Mouse (Mus musculus) G1E-ER4 (cell line): ENCODE measurements around the gene Pate4. TPM values are rescaled to one million over a fixed set of nuclear protein-coding genes. Genes with fewer than 3 reads are reported as not detected.

Source experiments
- GATA1 ChIP-seq: IDR thresholded peaks from one replicate; pipeline ENCODE4 v1.8.0; 2012; ENCODE audit warnings: low read length, inconsistent platforms
- polyA plus RNA-seq: library from polyadenylated mRNA; stranded (reverse); fragments of >175 nt; gene quantifications from 2 replicates; pipeline ENCODE4 v1.2.3, GENCODE M21; 2012

Gene Pate4
- polyA plus RNA-seq: not detected in 2 replicates

DNA sequence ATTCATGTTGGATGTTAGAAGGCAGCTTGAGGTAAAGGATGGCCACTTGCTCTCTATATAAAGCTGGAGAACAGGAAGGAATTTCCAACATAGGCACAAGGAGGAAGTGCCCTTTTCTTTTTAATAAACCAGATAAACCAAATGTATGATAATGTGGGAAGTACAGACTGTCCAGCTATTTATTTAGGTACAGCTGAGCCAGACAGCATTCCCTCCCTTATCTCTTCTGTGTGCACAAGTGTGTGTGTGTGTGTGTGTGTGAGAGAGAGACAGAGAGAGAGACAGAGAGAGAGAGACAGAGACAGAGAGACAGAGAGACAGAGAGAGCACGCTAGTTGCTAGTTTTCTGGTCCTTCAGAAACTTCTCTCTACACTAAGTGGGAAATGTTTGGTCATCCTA is at the start of gene Pate4:
Pate4 (minus strand) TSS at position 101 of the 400 bp plus-strand sequence.
- TF ChIP-seq GATA1: no peak

DNA sequence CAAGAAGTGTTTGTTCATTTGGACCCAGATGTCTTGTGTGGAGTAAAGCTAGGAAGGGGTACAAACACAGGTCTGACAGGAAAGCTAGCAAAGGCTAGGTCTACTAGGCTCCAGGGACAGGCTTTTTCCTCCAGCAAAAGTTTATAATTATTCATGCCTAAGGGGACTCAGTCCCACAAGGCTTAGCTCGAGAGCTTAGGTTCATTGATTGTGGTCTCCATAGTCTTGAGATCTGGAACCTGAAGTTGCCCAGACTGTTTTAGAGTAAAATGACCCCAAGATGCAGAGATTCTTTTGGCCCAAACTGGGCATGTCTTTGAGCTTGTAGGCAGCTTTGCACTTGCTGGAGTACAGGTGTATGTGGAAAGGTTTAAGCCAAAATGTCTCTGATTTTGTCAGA is 36.4 kb upstream of the Pate4 start, which contains the start of gene Pate3:
Pate3 (minus strand) TSS at position 101 of the 400 bp plus-strand sequence.
- TF ChIP-seq GATA1: no peak

DNA sequence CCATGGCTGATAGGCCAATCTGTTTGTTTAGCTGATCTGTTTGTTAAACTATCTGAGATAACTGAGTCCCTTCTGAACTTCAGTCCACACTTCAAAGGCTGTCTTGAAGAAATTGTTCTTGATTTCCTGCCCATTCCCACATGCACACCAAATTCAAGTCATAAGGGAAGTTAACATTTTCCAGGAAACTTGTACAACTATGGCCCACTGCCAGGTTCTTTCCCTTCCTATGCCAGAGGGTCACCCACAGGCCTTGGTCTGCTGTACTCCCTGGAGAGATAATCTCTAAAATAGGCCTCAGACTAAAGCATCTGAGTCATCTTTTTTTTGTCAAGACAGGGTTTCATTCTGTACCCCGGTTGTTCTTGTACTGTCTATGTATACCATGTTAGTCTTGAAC is 21.2 kb upstream of the Pate4 start:
- no peak for TF ChIP-seq GATA1

DNA sequence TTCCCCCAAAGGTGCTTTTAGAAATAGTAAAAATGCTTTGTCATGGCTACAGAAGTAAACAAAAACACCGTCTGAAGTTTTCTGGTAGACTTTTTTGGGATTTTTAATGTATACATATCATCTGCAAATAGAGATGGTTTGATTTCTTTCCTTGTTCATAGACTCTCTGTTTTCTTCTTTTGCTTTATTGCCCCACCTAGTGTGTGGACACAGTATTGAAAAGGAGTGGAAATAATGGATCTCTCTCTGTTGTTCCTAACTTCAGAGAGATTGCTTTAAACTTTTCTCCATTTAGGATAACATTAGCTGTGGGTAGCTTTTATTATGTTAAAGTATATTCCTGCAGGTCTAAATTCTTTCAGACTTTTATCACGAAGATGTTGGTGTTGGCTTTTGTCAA is 2.3 kb upstream of the Pate4 start:
- no peak for TF ChIP-seq GATA1

DNA sequence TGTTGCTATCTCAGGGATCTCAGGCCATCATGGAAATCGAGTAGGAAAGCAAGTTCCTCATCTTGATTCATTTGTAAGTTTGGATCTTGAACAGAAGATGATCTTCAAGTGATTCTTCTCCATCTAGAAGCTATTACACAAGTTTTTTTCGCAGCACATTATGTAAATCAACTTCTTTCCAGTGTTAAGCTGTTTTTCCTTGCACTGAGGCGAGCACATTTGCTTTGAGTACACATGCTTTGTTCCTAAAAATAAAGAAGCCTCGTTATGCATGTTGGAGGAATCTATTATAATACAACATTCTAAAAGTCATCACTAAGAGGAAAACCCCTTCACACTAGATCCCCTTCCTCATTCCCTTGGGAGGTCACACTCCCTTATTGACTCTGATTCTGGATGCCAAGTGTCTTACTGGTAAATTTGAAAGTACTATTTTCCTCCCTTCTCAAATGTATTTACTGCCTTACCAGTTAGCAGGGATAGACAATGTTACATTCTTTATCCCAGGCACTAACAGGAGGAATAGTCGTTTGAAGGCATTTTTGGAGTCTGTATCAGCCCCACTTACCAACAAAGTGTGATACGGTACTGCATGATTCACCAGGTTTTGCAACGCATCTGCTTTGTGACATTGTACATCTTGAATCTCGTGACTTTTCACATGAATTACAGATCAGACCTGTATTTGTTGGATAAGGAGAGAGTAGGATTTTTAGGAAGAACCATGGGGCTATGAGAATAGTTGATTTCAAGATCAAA is 3.9 kb downstream of the Pate4 start:
- TF ChIP-seq GATA1: no peak

DNA sequence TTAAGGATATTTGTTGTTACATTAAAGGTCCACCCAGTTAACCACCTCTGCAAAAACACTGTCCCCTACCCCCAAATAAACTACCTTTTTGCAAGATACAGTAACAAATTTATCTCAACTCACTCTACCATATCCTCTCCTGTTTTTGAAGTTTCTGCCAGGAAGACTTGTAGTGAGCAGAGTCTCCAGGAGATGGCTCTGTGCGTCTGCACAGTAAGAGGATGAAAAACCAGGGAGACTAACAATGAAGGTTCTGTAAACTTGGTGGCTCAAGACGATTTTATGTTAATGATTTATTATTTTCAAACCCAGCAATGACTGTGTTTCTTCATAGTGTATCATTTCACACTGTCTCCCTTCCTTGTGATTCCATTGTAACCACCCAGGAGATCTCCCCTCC is 18.8 kb downstream of the Pate4 start:
- TF ChIP-seq GATA1: no peak

DNA sequence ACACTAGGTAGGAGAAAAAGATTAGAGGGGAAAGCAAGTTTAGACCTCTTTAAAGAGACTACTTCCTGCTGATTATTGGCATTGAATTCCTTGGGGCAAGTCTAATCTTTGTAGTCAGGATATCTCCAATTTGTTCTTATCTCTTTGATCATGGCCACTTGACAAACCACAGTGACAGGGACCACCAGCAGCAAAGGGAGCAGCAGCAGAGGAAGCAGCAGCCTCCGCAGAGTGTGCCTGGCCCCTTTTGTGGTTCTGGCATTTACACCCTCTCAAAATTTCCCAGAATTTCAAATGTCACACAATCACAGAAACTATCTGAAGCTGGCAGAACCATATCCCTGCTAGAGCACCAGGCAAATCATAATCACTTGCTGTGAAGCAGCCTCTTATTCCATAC is 24.1 kb downstream of the Pate4 start:
- no peak for TF ChIP-seq GATA1

DNA sequence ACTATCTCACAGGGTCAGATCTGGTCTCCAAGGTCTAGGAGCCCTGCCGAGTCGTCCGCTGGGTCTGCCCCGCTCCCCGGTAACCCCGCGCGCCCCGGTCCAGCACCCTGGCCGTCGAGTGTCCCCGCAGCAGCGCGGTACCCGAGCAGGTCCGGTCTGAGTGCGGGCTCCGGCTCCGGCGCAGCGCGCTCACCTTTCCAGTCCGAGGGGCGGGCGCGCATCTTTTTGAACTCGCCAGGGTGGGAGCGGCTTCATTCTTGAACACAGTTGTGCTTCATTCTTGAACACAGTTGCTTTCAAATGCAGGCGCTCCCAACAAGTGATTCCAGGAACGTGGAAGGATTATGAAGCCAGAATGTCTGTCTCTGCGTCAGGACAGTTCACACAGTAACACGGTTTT is 37.3 kb downstream of the Pate4 start:
- no peak for TF ChIP-seq GATA1

DNA sequence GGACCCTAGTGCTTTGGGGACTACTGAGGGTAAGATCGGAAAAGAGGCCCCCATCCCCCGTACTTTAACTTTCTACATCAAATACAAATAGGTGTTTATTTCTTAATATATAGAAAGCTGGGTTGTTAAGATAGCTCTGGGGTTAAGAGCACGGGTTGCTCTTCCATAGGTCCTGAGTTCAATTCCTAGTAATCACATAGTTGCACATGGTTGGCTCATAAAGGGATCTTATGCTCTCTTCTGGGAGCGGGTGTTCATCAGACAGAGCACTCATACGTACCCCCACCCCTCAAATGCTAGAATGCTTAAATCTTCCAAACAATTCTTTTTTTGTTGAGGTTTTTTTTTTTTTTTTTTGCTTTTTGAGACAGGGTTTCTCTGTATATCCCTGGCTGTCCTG is 41.1 kb downstream of the Pate4 start:
- no peak for TF ChIP-seq GATA1

DNA sequence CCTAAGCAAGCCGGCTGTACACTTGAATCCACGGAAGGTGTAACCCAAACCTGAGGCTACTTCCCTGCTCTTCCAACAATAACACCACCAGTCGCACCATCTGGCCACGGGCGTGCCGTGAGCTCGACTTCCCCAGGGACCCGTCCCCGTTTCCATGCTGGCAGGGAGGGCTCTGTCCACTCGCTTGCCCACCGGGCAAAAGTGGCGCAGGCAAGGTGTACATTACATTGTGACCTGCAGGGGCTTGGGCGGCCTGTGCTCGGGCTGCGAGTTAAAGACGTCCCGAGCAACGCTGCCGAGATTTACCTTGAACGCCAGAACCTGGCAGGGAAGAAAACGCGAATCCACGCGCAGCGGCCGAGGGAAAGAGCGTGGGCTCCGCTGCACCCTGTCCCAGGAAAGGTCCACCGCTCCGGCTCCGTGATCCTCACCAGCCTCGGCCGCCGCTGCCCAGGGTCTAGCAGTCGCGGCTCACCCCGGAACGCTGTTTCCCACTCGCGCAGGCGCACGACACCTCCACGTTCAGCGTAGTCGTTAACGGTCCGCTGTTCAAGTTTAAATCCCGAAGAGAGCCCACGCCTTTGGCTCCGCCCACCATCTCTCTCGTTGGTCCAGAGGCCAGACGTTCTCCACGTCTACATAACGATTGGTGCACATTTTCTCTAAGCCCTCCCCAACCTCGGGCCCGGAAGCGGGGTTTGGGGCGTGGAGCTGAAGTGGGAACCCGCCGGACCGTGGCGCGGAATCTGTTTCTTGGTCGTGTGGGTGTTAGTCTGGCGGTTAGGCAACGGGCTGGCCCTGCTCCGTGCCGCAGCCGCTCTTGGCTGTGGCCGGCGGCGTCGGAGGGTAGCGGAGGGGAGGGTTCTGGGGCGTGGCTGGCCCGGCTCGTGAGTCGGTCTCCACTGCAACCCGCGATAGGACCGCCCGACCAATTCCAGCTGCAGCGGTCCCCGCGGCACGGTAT is 41.9 kb downstream of the Pate4 start, which contains the start of the genes Pate2 and Hyls1:
Pate2 (plus strand) TSS at position 714 of the 964 bp plus-strand sequence.
Hyls1 (minus strand) TSS at position 828 of the 964 bp plus-strand sequence.
- TF ChIP-seq GATA1: no peak

DNA sequence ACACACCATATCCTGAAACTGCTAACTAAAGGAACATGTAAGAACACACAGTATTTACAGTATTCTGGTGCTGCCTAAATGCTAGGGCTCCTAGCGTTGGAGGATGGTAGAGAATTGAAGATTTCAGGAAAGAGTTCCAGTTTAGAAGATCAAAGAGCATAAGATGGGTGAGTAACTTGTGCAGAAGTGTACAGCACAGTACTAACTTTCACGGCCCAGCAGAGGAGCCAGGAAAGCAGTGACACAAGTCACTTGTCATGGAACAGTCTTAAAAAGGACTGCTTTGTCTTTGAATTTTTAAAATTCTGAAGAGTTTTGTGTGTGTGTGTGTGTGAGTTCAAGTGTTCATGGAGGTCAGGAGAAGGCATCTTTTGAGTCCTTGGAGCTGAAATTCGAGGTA is 43.7 kb downstream of the Pate4 start:
- TF ChIP-seq GATA1: no peak

DNA sequence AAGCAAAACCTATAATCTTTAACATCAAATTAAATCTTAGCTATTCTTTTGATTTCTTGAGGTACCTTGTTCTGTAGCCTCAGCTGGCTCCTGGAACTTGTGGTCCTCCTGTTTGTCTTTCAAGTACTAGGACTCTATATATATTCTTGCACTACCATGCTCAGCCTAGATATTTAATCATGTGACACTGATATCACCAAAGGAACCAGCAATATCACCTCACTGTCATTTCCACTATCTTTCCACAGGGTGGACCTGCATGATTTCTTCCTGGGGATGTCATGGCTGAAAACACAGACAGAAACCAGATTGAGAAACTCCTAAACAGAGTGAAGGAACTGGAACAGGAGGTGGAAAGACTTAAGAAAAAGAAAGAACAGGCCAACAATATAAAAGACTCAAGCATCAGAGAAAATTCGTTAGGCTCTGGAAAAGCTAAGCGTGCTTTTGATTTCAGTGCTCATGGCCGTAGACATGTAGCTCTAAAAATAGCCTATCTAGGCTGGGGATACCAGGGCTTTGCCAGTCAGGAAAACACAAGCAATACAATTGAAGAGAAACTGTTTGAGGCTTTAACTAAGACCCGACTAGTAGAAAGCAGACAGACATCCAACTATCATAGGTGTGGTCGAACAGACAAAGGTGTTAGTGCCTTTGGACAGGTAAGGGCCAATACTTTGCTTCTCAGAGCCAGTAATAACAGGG is 47.1 kb downstream of the Pate4 start:
- TF ChIP-seq GATA1: no peak

DNA sequence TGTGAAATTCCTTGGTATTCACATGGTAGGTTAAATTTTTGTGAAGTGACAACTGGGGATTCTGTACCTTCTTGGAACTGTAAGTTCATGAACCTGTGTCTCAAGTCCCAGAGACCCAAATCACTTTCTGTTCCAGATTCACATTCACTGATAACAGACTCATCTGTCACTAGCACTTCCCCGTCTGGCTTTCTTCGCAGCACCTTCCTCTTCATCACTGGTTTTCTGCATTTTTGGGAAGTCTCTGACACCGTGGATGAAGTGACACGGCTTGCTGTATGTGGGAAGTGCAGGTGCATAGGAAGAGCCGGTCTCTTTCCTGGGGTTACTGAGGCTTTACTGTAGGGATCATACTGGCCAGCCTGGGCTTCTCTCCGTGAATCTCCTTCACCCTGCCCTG is 50.2 kb downstream of the Pate4 start:
- no peak for TF ChIP-seq GATA1

DNA sequence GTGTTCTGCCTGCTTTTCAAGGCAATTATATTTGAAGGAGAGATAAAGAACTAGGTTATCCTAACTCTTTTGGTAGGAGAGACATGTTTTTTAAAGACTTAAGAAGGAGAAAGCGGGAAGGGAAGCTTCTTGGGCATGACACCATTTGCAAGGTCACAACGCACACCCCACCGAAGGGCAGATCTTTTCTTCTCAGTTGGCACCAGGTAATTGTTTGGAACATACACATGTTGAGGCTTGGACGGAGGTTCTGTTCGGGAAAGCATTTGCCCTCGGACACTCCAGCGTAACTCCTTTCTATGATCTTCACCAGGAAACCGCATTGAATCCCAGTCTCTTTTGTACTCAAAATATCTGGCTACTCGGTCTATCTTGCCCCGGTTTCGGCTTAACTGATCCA is 50.7 kb downstream of the Pate4 start:
- TF ChIP-seq GATA1: no peak

DNA sequence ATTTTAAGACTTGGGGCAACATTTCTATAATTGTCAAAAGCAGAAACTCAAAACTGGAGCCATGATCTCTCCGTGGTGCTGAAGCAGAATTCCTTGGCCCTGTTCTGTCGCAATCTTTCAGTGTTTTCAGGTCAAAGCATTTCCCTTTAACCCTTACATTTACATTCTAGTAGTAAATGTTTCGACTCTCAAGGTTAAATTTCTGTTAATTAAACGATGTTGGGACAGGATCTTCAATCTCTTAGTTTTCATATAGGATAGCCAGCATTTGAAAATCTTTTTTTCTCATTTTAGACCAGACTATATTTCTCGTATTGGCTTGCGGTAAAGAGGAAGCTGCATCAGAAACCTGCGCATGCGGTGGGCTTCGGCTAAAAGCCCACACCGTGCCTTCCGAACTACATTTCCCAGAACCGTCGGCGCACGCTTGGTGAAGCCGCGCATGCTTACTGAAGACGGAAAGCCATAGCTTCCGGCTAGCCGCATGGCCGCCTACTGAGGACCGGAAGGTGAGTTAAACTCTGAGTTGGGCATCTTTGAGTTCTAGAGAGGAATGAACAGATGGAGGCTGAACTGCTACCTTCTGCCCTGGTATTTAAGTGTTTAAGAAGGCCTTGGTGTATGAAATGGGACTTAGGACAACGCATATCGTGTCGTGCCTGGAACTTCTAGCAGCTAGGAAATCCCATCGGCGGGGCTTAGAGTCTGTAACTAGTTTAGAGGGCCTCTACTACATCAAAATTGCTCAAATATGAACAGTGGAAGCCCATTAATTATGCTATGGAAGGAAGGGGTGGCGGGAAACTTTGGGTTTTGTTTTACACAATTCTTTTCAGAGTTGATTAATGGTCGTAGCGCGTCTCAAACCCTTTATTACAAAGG is 52.5 kb downstream of the Pate4 start:
- no peak for TF ChIP-seq GATA1
